21 mouse cellular contexts compared by ENCODE assay signal in the genomic region with DNA sequence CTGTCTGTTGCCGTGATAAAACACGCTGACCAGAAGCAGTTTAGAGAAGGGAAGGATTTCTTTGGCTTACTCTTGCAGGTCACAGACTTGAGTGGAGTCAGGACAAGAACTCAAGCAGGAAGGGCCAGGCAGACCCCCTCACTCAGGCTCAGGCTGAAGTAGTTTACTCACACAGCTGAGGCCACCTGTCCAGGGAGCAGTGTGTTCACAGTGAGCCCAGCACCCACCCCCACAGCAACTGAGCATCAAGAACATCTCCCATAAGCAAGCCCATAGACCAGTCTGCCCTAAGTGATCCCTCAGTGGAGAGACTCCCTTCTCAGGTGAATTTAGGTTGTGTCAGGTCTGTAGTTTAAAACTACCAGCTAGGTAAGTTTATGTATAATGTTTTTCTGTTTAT. TPM values are rescaled to one million over a fixed set of nuclear protein-coding genes. Genes with fewer than 3 reads are reported as not detected.
DNase-seq lines count a peak whose midpoint lies in the region; ATAC-seq and TF ChIP-seq lines count a peak whose summit lies in the region.
"Not testable (repeated sequence)": the region's sequence is repeated elsewhere in the genome, so short reads cannot be mapped to it uniquely, and the experiment has no call there.
"Had no signal": no experiment of that assay in that cellular context is flagged by ENCODE, and none has a peak within 500 bp of the region (broad histone marks: within the 10 kb centered on the region; RNA-seq: fewer than 3 reads in every experiment).

No protein-coding gene starts in this region.

- not testable (repeated sequence) for H3K36me3 ChIP-seq in heart, embryonic 12.5 days; liver, adult 2 months (ENCODE audit: control insufficient read depth, insufficient read depth, low read length); liver, embryonic 13.5 days; liver, embryonic 15.5 days (replicated peaks); liver, postnatal 0 days (replicated peaks; ENCODE audit: insufficient read depth, low read length)

- TF ChIP-seq EP300 in liver, postnatal 0 days (IDR thresholded peaks at IDR 0.05; ENCODE audit: low read depth), result not testable (repeated sequence)

- H3K27ac ChIP-seq in heart, embryonic 12.5 days (ENCODE audit: poor library complexity, severe bottlenecking), result not testable (repeated sequence)
- peak overlapping the region; percentile 84 for H3K27ac ChIP-seq in liver, adult 2 months (replicated peaks; ENCODE audit: insufficient read depth, low read depth, low read length)
- H3K27ac ChIP-seq in liver, embryonic 13.5 days, result peak overlapping the region; percentile 66
- peak overlapping the region; percentile 55; the same call in 1 of the 2 replicates for H3K27ac ChIP-seq in liver, embryonic 15.5 days (replicated peaks)
- H3K27ac ChIP-seq in liver, postnatal 0 days (ENCODE audit: low read depth), result peak overlapping the region; percentile 39; the same call in 1 of the 2 replicates

- H3K4me1 ChIP-seq in heart, embryonic 12.5 days (replicated peaks); liver, embryonic 13.5 days (replicated peaks); liver, embryonic 15.5 days (replicated peaks); liver, postnatal 0 days (ENCODE audit: insufficient read depth): not testable (repeated sequence)
- H3K4me1 ChIP-seq in liver, adult 2 months (ENCODE audit: control insufficient read depth, insufficient read depth, low read length), result peaks cover 21% of the 10 kb centered on the region

- not testable (repeated sequence) for TF ChIP-seq CTCF in liver, adult 2 months (IDR thresholded peaks at IDR 0.05; ENCODE audit: low read depth, low read length); liver, postnatal 0 days (IDR thresholded peaks at IDR 0.05; ENCODE audit: low read depth)

- ATAC-seq in heart, embryonic 12.5 days (ENCODE audit: insufficient number of reproducible peaks, low FRiP score), result peak; percentile 55; the same call in 1 of the 2 replicates
- peak; percentile 32 for ATAC-seq in liver, embryonic 13.5 days (ENCODE audit: low read depth)
- ATAC-seq in liver, embryonic 15.5 days (ENCODE audit: insufficient read depth), result peak; percentile 46
- peak; percentile 46; the same call in 1 of the 2 replicates for ATAC-seq in liver, postnatal 0 days

- WGBS in heart, embryonic 12.5 days, result 61% methylated on average over 2 of the region's 2 CpGs
- WGBS in liver, adult 2 months, result 5% methylated on average over 2 of the region's 2 CpGs
- 42% methylated on average over 2 of the region's 2 CpGs for WGBS in liver, embryonic 13.5 days (ENCODE audit: insufficient replicate concordance)
- WGBS in liver, embryonic 15.5 days (ENCODE audit: insufficient replicate concordance), result 43% methylated on average over 2 of the region's 2 CpGs
- WGBS in liver, postnatal 0 days (ENCODE audit: insufficient replicate concordance), result 58% methylated on average over 2 of the region's 2 CpGs

- not testable (repeated sequence) for H3K4me2 ChIP-seq in heart, embryonic 12.5 days; liver, embryonic 13.5 days
- H3K4me2 ChIP-seq in liver, embryonic 15.5 days, result peak overlapping the region; percentile 30; the same call in 1 of the 2 replicates
- H3K4me2 ChIP-seq in liver, postnatal 0 days (ENCODE audit: low read depth, low read length), result peak overlapping the region; percentile 22; the same call in 1 of the 2 replicates

- DNase-seq in liver, adult 2 months (ENCODE audit: extremely low read depth, low read depth, low spot score); liver, embryonic 13.5 days; liver, postnatal 0 days: not testable (repeated sequence)

- H3K4me3 ChIP-seq in heart, embryonic 12.5 days; liver, embryonic 13.5 days (replicated peaks); liver, embryonic 15.5 days (replicated peaks); liver, postnatal 0 days (ENCODE audit: low read depth, low read length): not testable (repeated sequence)
- peak overlapping the region; percentile 21 for H3K4me3 ChIP-seq in liver, adult 2 months (ENCODE audit: insufficient read depth, low read depth, low read length)

- H3K79me2 ChIP-seq in liver, adult 2 months (ENCODE audit: control insufficient read depth, insufficient read depth, low read length), result peaks cover 13% of the 10 kb centered on the region; the same call in 1 of the 2 replicates

- not testable (repeated sequence) for H3K9me3 ChIP-seq in heart, embryonic 12.5 days (replicated peaks); liver, embryonic 13.5 days (replicated peaks); liver, embryonic 15.5 days (replicated peaks); liver, postnatal 0 days (ENCODE audit: low read length)

- TF ChIP-seq POLR2A in liver, adult 2 months (IDR thresholded peaks at IDR 0.05; ENCODE audit: extremely low read depth, insufficient read depth, low read length), result not testable (repeated sequence)

- H3K9ac ChIP-seq in heart, embryonic 12.5 days; liver, embryonic 13.5 days; liver, embryonic 15.5 days; liver, postnatal 0 days (replicated peaks): not testable (repeated sequence)
- H3K9ac ChIP-seq in liver, adult 2 months (ENCODE audit: low read depth, low read length), result peak overlapping the region; percentile 54

- H3K27me3 ChIP-seq in heart, embryonic 12.5 days (replicated peaks); liver, adult 2 months (ENCODE audit: control insufficient read depth, insufficient read depth, low read length); liver, embryonic 13.5 days; liver, embryonic 15.5 days; liver, postnatal 0 days (ENCODE audit: insufficient read depth, low read length): not testable (repeated sequence)

RNA-seq across cellular contexts. Expression of a gene that starts 6.6 kb away (rescaled TPM):
- not detected in 2 replicates for polyA plus RNA-seq in heart, embryonic 12.5 days (2016; fragmentation: Nextera tagmentation; extraction: Ambion mirVana)
- 97.1 and 102 TPM in 2 replicates for total RNA-seq in liver, adult 2 months (2014; rRNA removed)
- polyA plus RNA-seq in liver, adult 2 months (2012; rRNA removed), result 77.3 and 91.0 TPM in 2 replicates
- polyA plus RNA-seq in liver, embryonic 13.5 days (2015; fragmentation: Nextera tagmentation; extraction: Ambion mirVana), result 2.1 TPM in 2 replicates
- polyA plus RNA-seq in liver, embryonic 15.5 days (2015; fragmentation: Nextera tagmentation; extraction: Ambion mirVana), result 10.9 and 13.6 TPM in 2 replicates
- polyA plus RNA-seq in liver, postnatal 0 days (2015; fragmentation: Nextera tagmentation; extraction: Ambion mirVana), result 28.8 and 29.4 TPM in 2 replicates
- total RNA-seq: MEL had no signal
- polyA plus RNA-seq: C2C12; embryonic facial prominence, embryonic 11.5 days; erythroblast, embryonic 14.5 days; forebrain, embryonic 10.5 days had no signal

RNA-seq across cellular contexts. Expression of a gene that starts 14.7 kb away (rescaled TPM):
- polyA plus RNA-seq in heart, embryonic 12.5 days (2016; fragmentation: Nextera tagmentation; extraction: Ambion mirVana), result 0.58 and 0.78 TPM in 2 replicates
- total RNA-seq in liver, adult 2 months (2014; rRNA removed), result 20.1 and 51.1 TPM in 2 replicates
- 2.0 and 3.9 TPM in 2 replicates for polyA plus RNA-seq in liver, adult 2 months (2012; rRNA removed)
- 1.7 and 1.9 TPM in 2 replicates for polyA plus RNA-seq in liver, embryonic 13.5 days (2015; fragmentation: Nextera tagmentation; extraction: Ambion mirVana)
- 2.8 and 3.1 TPM in 2 replicates for polyA plus RNA-seq in liver, embryonic 15.5 days (2015; fragmentation: Nextera tagmentation; extraction: Ambion mirVana)
- polyA plus RNA-seq in liver, postnatal 0 days (2015; fragmentation: Nextera tagmentation; extraction: Ambion mirVana), result 2.3 and 2.9 TPM in 2 replicates
- total RNA-seq: MEL had no signal
- polyA plus RNA-seq: C2C12 had no signal

RNA-seq across cellular contexts. Expression of a gene that starts 22.0 kb away (rescaled TPM):
- not detected in 2 replicates for polyA plus RNA-seq in heart, embryonic 12.5 days (2016; fragmentation: Nextera tagmentation; extraction: Ambion mirVana)
- 4.0 and 4.6 TPM in 2 replicates for total RNA-seq in liver, adult 2 months (2014; rRNA removed)
- polyA plus RNA-seq in liver, adult 2 months (2012; rRNA removed), result 0.07 and 0.11 TPM in 2 replicates
- polyA plus RNA-seq in liver, embryonic 13.5 days (2015; fragmentation: Nextera tagmentation; extraction: Ambion mirVana), result not detected in 2 replicates
- polyA plus RNA-seq in liver, embryonic 15.5 days (2015; fragmentation: Nextera tagmentation; extraction: Ambion mirVana), result not detected in 2 replicates
- not detected in 2 replicates for polyA plus RNA-seq in liver, postnatal 0 days (2015; fragmentation: Nextera tagmentation; extraction: Ambion mirVana)
- total RNA-seq: adrenal gland, adult 2 months; adrenal gland, postnatal 25 days; adrenal gland, postnatal 4 days; common myeloid progenitor, adult 5-6 weeks; ES-E14; MEL had no signal
- polyA plus RNA-seq: adrenal gland, adult 2 months; brain, embryonic 14.5 days; C2C12; embryonic facial prominence, embryonic 11.5 days; embryonic facial prominence, embryonic 13.5 days; embryonic facial prominence, embryonic 15.5 days; erythroblast, embryonic 14.5 days; forebrain, embryonic 10.5 days; forebrain, embryonic 12.5 days; forebrain, embryonic 14.5 days; forebrain, embryonic 16.5 days had no signal

RNA-seq across cellular contexts. Expression of a gene that starts 25.0 kb away (rescaled TPM):
- not detected in 2 replicates for polyA plus RNA-seq in heart, embryonic 12.5 days (2016; fragmentation: Nextera tagmentation; extraction: Ambion mirVana)
- total RNA-seq in liver, adult 2 months (2014; rRNA removed), result 55.4 and 90.9 TPM in 2 replicates
- polyA plus RNA-seq in liver, adult 2 months (2012; rRNA removed), result 84.4 and 106 TPM in 2 replicates
- 3.4 and 4.3 TPM in 2 replicates for polyA plus RNA-seq in liver, embryonic 13.5 days (2015; fragmentation: Nextera tagmentation; extraction: Ambion mirVana)
- polyA plus RNA-seq in liver, embryonic 15.5 days (2015; fragmentation: Nextera tagmentation; extraction: Ambion mirVana), result 15.4 and 19.2 TPM in 2 replicates
- 27.7 and 28.5 TPM in 2 replicates for polyA plus RNA-seq in liver, postnatal 0 days (2015; fragmentation: Nextera tagmentation; extraction: Ambion mirVana)
- total RNA-seq: ES-E14, MEL had no signal
- polyA plus RNA-seq: erythroblast, embryonic 14.5 days had no signal

RNA-seq across cellular contexts. Expression of a gene that starts 39.0 kb away (rescaled TPM):
- not detected in 2 replicates for polyA plus RNA-seq in heart, embryonic 12.5 days (2016; fragmentation: Nextera tagmentation; extraction: Ambion mirVana)
- 177 and 194 TPM in 2 replicates for total RNA-seq in liver, adult 2 months (2014; rRNA removed)
- polyA plus RNA-seq in liver, adult 2 months (2012; rRNA removed), result 142 and 259 TPM in 2 replicates
- 0.16 and 0.21 TPM in 2 replicates for polyA plus RNA-seq in liver, embryonic 13.5 days (2015; fragmentation: Nextera tagmentation; extraction: Ambion mirVana)
- polyA plus RNA-seq in liver, embryonic 15.5 days (2015; fragmentation: Nextera tagmentation; extraction: Ambion mirVana), result 0.36 and 0.59 TPM in 2 replicates
- 0.54 and 0.56 TPM in 2 replicates for polyA plus RNA-seq in liver, postnatal 0 days (2015; fragmentation: Nextera tagmentation; extraction: Ambion mirVana)
- total RNA-seq: adrenal gland, postnatal 25 days; common myeloid progenitor, adult 5-6 weeks; ES-E14; MEL had no signal
- polyA plus RNA-seq: adrenal gland, adult 2 months; brain, embryonic 14.5 days; C2C12; embryonic facial prominence, embryonic 11.5 days; embryonic facial prominence, embryonic 13.5 days; embryonic facial prominence, embryonic 15.5 days; erythroblast, embryonic 14.5 days; forebrain, embryonic 10.5 days; forebrain, embryonic 12.5 days; forebrain, embryonic 14.5 days; forebrain, embryonic 16.5 days had no signal
